Mouse (Mus musculus): Measurements from ENCODE around the gene Ube2l6.
"Not testable (repeated sequence)": the region's sequence is repeated elsewhere in the genome, so short reads cannot be mapped to it uniquely, and the experiment has no call there.

Ube2l6 gene

DNA sequence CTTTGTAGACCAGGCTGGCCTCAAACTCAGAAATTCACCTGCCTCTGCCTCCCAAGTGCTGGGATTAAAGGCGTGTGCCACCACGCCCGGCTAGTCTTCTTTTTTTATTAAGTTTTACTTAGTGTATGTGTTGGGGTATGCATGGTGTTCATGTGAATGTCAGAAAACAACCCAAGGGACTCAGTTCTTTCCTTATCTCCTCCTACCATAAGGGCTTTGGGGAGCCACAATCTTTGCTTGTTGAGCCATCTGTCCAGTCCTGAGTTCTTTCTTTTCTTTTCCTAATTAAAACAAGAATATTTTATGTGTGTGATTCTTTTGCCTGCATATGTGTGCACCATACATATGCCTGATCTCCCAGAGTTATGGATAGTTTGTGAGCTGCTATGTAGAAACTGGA lies 5.5 kb upstream of the Ube2l6 start:
- no peak for DNase-seq (ENCODE audit: low spot score in 2 of 2)

DNA sequence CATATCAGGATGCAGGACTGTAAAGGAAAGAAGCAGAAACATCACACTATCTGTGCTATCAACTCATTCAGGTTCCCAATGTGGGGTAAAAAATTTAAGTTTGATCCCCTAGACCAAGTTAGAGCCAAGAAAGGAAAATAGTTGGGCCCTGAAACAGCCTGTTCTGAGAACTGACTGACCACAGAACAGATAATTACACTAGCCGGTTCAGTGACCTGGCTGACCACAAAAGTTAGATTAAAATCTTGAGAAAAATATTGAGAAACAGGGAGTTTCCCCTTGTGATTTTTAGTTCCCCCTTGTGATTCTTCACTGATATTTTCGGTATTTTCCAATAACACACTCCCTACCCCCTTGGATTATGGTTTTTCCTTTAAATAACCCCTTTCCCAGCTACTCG lies 4.8 kb upstream of the Ube2l6 start:
- DNase-seq (ENCODE audit: low spot score in 2 of 2): no peak

DNA sequence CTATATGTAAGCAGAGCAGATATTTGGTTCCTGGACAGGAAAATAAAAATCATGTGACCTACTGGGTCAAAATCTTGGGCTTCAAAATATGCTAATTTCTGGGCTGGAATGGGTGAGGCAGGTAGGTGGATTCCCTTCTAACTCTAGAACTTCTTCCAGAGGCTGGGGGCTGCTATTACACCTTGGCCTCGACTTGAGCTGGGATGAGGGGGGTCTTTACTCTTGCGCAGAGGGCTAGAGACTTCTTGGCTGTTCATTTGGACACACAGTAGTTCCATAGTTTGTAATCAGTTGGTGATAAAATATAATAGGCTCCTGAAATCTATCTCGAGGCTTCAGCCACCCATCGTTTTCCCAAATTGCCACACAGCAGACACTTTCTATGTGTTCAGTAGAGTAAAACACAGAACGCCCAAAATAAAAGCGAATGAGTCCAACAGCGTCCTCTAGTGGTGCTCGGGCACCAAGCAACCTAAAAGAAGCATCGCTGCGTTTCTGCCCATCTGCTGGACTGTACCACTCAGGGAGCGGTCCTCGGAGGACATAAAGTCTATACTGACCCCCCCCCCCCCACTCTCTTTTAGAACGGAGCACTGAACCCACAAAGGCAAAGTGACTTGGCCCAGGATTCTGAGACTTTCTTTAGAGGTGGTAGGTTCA lies 665 bp upstream of the Ube2l6 start:
- peak; percentile 74 to 86 for DNase-seq (ENCODE audit: low spot score in 2 of 2)

DNA sequence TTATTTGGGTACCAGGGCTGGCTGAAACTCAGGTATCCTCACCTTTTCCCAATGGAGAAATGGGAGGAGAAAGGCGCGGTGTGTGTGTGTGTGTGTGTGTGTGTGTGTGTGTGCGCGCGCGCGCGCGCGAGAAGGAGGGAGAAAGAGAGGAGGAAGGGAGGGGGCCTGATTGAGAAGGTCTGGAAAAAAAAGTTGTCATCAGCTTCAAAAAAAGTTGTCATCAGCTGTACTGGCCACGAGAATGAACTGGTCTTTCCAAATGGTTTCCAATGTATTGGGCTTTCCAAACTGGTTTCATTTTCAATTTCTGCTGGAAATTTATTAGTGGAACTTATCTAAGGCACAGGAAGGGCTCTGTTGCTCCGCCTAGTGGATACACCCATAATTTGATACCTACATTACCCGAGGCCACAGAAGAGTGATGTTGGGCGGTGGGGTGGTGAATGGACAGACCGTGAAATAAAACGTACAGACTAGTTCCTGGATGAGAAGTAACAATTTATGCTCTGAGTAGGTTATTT lies 473 bp downstream of the Ube2l6 start:
- peak in 1 of 2 experiments; percentile 56 for DNase-seq (ENCODE audit: low spot score in 2 of 2)

DNA sequence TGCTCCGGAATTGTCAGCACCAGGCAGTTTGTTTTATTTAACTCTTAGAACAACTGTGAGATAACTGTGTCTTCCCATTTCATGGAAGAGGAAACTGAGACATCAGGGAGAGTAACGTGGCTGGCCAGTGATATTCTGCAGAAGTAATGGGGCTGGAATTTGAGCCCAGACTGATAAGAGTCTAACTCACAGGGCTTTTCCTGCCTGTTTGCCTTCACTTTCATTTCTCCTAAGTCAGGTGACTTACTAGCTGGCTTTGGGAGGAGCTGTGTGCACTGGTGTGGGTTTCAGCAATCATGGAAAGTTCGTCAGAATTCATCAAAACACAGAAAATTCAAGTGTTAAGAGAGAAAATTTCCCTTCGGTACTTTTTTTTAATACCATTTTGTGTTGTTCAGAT lies 1.7 kb downstream of the Ube2l6 start:
- no peak for DNase-seq (ENCODE audit: low spot score in 2 of 2)

DNA sequence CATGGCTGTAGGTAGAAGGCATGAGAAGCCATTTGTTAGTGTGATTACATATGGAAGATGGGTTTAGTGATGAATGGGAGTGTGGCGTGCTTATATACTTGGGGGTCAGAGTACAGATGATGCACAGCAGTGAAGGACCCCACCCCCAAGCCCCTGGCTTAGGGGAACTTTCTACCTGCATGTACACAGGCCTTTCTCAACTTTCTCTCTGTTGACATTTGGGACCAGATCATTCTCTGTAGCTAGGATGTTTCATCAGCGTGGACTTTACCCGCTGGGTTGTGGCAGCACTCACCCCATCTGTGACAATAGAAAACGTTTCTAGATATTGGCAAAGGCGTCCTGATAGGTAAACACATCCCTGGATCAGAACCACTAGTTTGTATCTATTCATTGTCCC lies 2.6 kb downstream of the Ube2l6 start:
- not testable (repeated sequence) for DNase-seq (ENCODE audit: low spot score in 2 of 2)

DNA sequence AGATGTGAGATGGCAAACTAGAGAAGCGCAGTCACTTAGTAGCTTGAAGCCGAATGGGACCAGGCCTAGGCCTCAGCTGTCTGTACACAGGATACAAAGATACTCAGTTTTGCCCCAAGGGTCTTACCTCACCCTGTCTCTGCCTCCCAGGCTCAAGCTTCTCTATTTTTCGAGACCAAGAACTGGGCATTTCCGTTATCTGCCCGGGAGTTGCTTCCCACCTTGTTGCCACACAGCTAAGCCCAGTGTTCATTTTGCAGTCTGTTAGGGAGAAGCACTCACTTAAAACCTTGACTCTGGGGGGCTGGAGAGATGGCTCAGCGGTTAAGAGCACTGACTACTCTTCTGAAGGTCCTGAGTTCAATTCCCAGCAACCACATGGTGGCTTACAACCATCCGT lies 5.3 kb downstream of the Ube2l6 start:
- DNase-seq (ENCODE audit: low spot score in 2 of 2): no peak

DNA sequence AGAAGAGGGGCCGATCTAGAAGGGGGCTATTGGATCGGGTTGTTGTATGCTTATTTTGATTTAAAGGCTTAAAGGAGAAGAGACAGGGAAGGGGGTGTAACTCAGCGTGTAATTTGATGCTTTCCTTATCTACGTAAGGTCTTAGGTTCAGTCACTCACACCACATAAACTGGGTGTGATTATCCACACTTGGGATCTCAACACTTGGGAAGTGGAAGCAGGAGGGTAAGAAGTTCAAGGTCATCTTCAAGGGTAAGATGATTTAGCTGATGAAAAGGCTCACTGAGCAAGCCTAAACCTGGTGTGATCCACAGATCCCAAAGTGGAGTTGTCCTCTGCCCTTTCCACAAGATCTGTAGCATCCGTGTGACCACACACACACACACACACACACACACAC lies 7.9 kb downstream of the Ube2l6 start:
- DNase-seq (ENCODE audit: low spot score in 2 of 2): no peak

DNA sequence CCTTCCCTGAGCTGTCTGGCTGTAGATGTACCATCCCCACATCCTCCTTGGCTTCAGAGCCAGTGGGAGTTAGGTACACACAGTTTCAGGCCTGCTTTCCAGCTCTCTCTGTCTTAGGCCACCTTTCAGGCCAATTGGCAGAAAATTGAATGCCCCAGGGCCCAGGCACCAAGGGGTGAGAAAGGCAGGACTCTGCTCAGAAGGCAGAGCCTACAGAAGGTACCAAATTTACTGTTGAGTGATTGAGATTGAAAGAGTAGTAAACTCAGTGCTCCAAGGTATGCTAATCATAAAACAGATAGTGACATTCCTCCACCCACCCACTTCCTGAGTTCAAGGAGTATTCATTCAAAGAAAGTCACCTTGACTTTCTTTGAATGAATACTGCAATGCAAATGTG lies 10.7 kb downstream of the Ube2l6 start:
- no peak for DNase-seq (ENCODE audit: low spot score in 2 of 2)

DNA sequence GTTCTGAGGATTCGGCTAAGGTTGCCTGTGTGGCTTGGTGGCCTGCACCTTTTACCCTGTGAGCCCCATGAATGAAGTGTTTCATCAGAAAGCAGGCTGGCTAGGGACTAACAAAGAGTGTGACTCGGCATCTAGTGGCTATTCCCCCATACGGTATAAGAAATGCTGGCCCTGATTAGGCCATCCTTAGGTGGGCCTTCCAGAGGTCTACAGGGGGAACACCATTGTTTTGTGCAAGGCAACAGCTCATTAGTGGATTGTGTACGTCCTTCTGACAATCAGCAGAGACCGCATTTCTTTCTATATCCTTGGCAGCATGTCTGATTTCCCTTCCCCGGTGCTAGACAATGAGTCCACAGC lies 11.9 kb downstream of the Ube2l6 start:
- DNase-seq (ENCODE audit: low spot score in 2 of 2): no peak

DNA sequence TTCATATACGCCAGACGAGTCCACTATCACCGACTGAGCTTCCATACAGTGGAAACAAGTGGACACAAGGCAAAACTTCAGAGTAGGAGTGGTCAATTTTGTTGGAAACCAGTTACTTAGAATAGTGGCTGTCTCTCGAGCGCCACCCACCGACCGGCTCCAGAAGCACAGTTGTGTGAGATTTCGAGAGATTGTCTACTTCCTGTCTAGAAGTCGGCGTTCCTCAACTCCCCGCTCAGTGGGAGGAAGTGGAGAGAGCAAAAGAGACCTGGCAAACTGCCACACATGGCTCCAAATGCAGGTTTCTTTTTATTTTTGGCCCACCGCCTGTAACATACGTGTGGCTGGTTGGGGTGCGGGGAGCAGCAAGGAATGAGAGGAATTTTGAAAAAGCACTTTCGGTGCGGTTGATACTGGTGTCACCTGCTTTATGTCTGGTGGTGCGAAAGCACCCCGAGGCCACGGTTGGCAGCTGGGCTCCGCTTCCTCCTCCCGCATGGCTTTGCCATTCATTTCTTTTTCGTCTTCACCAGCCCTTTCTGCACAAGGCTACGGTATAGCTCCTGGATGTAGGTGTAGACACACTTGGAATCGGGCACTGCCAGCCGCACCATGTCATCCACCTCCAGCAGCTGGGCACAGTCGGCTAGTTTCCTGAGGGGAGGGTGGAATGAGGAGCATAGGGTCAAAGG lies 12.4 kb downstream of the Ube2l6 start:
- peak; percentile 68 to 86 for DNase-seq (ENCODE audit: low spot score in 2 of 2)

DNA sequence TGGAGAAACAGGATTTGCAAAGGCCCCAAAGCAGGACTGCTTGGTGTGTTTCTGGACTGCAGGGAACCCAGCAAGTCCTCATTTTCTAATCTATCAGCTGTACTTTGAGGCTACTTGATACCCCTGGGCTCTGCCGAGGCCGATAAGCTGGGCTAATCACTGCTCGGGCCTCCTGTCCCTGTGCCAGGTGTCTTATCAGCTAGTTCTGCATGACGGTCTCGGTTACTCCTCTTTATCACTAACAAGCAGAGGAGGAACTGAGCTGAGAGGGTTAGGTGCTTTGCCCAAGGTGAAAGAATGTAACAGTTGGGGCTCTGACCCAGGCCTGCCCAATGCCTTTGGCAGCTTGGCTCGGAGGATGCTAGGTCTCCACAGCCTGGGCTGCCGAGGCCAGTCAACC lies 13.3 kb downstream of the Ube2l6 start:
- DNase-seq (ENCODE audit: low spot score in 2 of 2): no peak

DNA sequence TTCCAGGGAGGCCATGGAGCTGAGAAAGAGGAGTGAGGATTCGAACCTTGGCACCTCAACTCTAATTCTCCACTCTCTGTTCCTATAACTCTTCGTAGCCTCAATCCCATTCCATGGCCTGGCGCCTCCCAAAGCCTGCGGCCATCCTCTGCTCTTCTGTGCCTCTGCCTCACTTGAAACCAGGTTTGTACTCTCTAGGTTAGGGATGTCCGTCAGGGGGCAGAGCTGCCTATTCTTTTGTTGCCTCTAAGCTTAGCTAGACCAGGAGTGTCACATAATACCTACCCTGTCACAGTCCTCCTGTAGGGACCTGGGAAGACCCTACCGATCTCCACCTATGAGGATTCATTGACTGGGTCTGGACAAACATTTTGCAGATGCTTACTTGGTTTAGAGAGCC lies 14.0 kb downstream of the Ube2l6 start:
- no peak for DNase-seq (ENCODE audit: low spot score in 2 of 2)

DNA sequence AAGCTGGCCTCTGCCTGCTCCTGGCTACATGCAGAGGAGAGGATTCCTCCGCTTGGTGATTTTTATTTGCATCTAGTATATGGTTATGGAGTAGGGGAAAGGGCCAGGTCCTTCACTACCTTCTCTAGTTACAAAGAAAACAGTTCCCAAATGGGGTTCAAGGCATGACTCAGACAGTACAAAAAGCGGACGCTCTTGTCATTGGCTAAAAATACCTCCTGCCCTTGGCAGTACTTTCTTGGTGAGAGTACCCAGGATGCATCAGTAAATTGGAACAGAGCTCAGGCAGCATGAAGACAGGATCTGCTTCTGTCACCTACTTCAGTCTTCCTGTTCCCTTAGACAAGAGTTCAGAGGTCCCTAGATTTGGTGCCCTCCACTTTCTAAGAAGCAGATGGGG lies 21.2 kb downstream of the Ube2l6 start:
- DNase-seq (ENCODE audit: low spot score in 2 of 2): no peak

DNA sequence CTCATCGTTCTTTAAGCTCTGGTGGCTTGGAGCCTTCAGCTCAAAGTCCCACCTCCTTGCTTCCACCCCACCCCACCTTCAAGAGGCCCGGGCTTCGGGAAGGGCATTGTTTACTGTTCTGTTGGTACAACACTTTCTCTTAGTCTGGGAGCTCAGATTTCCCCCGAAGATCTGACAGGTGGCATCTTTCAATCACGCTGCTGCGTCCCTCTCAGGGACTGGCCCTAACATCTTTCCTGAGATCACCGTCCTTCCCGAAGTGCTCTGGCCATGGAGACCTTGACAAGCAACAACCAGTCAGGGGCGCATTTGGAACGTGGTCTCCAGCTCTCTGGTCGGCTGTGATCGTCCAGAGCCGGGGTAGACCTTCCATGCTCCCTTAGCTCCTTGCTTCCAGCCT lies 23.9 kb downstream of the Ube2l6 start, which contains the start of gene Smtnl1:
Gene Smtnl1, minus strand, starts transcription at position 101 of the 400 bp plus-strand sequence.
- no peak for DNase-seq (ENCODE audit: low spot score in 2 of 2)

DNA sequence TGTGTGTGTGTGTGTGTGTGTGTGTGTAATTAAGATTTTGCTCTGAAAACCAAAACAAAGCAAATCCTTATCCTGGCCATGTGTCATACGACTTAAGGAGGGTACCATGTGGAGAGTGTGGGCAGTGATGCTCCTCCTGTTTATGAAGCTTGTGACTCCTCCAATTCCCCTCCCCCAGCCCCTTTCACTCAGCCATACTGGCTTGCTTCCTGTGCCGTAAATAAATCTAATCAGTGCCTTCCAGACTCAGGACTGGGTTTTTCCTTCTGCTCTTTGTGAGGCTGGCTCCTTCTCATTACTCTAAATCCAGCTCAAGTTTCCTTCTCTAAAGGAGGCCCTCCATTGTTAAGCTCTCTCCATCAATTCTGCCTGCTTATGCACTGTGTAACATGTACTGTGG lies 24.6 kb downstream of the Ube2l6 start:
- no peak for DNase-seq (ENCODE audit: low spot score in 2 of 2)

DNA sequence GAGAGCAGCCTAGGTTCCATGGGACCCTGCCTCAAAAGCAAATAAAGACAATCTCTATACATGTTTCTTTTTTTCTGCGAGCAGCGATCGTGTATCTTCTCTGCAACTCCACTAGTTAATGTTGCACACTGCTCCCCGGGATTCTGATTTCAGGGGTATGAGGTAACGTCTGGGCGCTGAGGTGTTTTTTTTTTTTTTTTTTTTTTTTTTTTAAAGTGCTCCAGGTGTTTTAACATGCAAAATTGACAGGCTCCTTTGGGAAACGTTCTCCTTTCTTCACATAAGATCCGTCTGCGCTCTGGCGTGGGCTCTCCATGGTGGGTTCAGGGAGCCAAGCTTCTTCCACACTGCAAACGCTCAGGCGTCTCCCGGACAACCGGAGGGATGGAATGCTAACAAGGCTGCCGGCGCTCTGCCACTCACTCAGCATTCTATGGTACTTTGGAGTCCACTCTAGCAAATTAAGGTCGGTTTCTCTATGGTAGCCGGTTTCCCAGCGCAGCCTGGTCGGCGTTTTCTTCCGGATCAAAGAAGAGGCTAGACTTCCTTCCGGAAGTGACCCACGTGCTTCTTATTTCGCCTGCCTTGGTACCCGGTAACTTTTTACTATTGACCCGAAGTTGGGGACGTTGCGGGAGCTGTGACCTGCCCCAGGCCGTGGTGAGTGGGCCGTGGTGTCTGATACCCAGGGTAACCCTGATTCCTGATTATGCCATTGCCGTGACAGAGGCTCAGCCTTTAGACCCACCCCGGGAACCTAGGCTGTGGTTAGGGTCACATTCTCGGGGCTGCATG lies 28.1 kb downstream of the Ube2l6 start, which contains the start of gene Timm10:
Gene Timm10, plus strand, starts transcription at position 510 of the 795 bp plus-strand sequence.
- peak; percentile 43 to 79 for DNase-seq (ENCODE audit: low spot score in 2 of 2)

DNA sequence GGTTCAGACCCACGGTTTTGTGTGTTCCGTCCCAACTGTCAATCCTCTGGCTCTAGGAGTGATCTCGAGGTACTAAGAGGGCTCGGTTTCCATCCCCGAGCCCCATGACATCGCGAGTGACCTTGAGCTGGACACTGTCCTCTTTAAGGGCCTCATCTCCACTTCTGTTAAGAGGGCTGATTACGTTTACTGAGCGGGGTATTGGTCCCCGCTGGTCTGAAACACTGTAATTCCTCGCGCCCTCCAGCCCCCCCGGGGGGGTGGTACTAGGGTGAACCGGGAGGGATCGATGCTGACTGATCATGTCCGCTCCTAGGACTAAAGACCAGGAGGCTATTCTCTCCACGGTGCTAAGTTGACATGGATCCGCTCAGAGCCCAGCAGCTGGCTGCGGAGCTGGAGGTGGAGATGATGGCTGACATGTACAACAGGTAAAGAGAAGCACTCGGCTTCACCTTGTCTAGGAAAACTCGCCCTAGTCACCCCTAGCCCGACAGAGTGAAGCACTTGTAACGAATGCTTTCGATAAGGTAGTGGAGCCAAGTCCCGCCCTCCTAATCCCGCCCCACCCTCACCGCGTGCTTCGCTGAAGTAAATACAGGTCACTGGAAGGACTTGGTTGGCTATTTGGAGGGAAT lies 28.8 kb downstream of the Ube2l6 start:
- peak in 1 of 2 experiments; percentile 7 for DNase-seq (ENCODE audit: low spot score in 2 of 2)

DNA sequence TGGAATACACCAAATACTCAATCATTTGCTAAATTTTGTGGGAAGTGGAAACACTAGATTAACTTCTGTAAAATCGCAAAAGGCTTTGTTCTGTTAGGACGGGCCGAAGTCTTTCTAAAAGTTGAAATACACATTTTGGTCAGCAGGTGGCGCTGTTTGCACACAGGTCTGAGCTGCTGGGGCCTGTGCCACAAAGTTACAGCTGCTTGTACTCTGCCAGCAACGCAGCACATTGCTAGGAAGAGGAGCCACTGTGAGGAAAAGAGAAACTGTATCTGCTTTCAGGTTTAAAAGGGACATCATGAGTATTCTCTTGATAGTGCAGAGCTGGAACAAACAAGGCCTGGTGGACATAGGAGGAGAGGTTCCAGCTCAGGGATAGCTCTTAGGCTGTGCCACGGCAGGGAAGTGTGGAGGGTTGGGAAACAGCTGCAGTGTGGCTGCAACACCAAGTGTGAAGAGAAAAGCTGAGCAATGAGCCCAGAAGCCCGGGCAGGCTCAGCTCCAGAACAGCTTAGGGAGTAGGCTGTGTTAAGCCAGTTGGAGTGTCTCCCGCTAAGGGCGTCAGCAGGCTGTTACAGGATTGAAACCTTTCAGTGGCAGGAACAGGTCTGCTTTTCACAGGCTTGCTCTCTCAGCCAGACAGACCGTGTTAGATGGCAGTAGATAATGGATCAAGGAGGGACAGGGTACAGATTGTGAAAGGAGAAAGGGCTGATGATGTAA lies 33.2 kb downstream of the Ube2l6 start:
- peak; percentile 81 to 87 for DNase-seq (ENCODE audit: low spot score in 2 of 2)

DNA sequence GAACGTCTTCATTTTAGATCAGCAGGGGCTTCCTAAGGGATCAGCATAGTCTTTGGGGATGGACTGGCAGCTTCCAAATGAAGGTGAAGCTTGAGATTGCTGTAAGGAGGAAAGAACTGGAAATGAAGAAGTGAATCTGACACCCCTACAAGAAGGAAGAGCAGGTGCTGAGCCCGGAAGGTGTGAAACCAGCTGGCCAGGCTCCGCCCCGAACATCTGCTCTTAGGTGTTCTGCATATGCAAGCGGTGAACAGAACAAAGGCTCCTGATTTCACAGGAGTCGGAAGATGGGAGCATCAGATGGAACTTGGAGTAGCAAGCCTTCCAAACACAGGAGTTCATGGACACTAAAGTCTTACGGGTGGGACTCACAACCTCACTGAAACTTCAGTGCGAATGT lies 38.5 kb downstream of the Ube2l6 start:
- DNase-seq (ENCODE audit: low spot score in 2 of 2): no peak

Measured in cerebellum, postnatal 4 days (tissue).